Mouse (Mus musculus): Measurements from ENCODE around the gene Cpa1. TPM values are rescaled to one million over a fixed set of nuclear protein-coding genes. Genes with fewer than 3 reads are reported as not detected.

Gene Cpa1
- polyA plus RNA-seq, 1 experiment from 2014 or later, result 266 TPM

GRCm38 (mm10) chr6:30611212-30611611 is 27.8 kb upstream of the Cpa1 start:
- H3K27ac ChIP-seq, result no peak overlapping the region
- H3K27me3 ChIP-seq (replicated peaks), result no peaks in the 10 kb centered on the region
- H3K36me3 ChIP-seq, result no peaks in the 10 kb centered on the region
- H3K4me1 ChIP-seq (replicated peaks), result peaks cover under 1% of the 10 kb centered on the region; the same call in 1 of the 2 replicates
- no peak overlapping the region for H3K9ac ChIP-seq
- no peak overlapping the region for H3K4me2 ChIP-seq (replicated peaks)
- no peak for ATAC-seq
- WGBS, result 75% methylated on average over 5 of the region's 5 CpGs
- no peaks in the 10 kb centered on the region for H3K9me3 ChIP-seq
- H3K4me3 ChIP-seq (replicated peaks), result no peak overlapping the region

GRCm38 (mm10) chr6:30614251-30614650 is 24.8 kb upstream of the Cpa1 start:
- H3K4me2 ChIP-seq (replicated peaks), result no peak overlapping the region
- H3K4me1 ChIP-seq (replicated peaks), result peaks cover 19% of the 10 kb centered on the region
- no peaks in the 10 kb centered on the region for H3K9me3 ChIP-seq
- no peak for ATAC-seq
- 91% methylated on average over 6 of the region's 6 CpGs for WGBS
- H3K27ac ChIP-seq, result no peak overlapping the region
- H3K4me3 ChIP-seq (replicated peaks), result no peak overlapping the region
- H3K27me3 ChIP-seq (replicated peaks), result no peaks in the 10 kb centered on the region
- no peaks in the 10 kb centered on the region for H3K36me3 ChIP-seq
- no peak overlapping the region for H3K9ac ChIP-seq

GRCm38 (mm10) chr6:30615741-30616140 is 23.3 kb upstream of the Cpa1 start:
- Histone ChIP-seq H3K4me3 (replicated peaks) (no peak overlapping the region), H3K27me3 (replicated peaks) (no peaks in the 10 kb centered on the region), H3K27ac (no peak overlapping the region), H3K4me2 (replicated peaks) (no peak overlapping the region), H3K9ac (no peak overlapping the region), H3K9me3 (no peaks in the 10 kb centered on the region), H3K4me1 (replicated peaks) (peaks cover 22% of the 10 kb centered on the region), H3K36me3 (no peaks in the 10 kb centered on the region)
- WGBS, result 42% methylated on average over 4 of the region's 4 CpGs
- no peak for ATAC-seq

GRCm38 (mm10) chr6:30616491-30616941 is 22.5 kb upstream of the Cpa1 start:
- Histone ChIP-seq H3K27me3 (replicated peaks) (no peaks in the 10 kb centered on the region), H3K36me3 (no peaks in the 10 kb centered on the region), H3K9ac (0 out of 2 replicates have a peak overlapping the region, but pooled peaks have one; percentile 8), H3K4me2 (replicated peaks) (no peak overlapping the region), H3K27ac (no peak overlapping the region), H3K4me1 (replicated peaks) (peaks cover 22% of the 10 kb centered on the region), H3K4me3 (replicated peaks) (no peak overlapping the region), H3K9me3 (no peaks in the 10 kb centered on the region)
- WGBS, result 22% methylated on average over 8 of the region's 8 CpGs
- ATAC-seq, result no peak

GRCm38 (mm10) chr6:30617020-30617958 is 21.7 kb upstream of the Cpa1 start:
- Histone ChIP-seq H3K9ac (0 out of 2 replicates have a peak overlapping the region, but pooled peaks have one; percentile 8), H3K4me3 (replicated peaks) (no peak overlapping the region), H3K4me1 (replicated peaks) (peaks cover 22% of the 10 kb centered on the region), H3K27ac (no peak overlapping the region), H3K36me3 (no peaks in the 10 kb centered on the region), H3K27me3 (replicated peaks) (no peaks in the 10 kb centered on the region), H3K9me3 (no peaks in the 10 kb centered on the region), H3K4me2 (replicated peaks) (peak overlapping the region; percentile 46)
- ATAC-seq, result peak; percentile 48
- WGBS, result 20% methylated on average over 13 of the region's 13 CpGs

- Histone ChIP-seq H3K27ac (no peak overlapping the region), H3K36me3 (no peaks in the 10 kb centered on the region), H3K4me2 (replicated peaks) (peak overlapping the region; percentile 46), H3K4me1 (replicated peaks) (peaks cover 22% of the 10 kb centered on the region), H3K9ac (no peak overlapping the region), H3K9me3 (no peaks in the 10 kb centered on the region), H3K4me3 (replicated peaks) (no peak overlapping the region), H3K27me3 (replicated peaks) (no peaks in the 10 kb centered on the region)
- ATAC-seq, result peak; percentile 64
- WGBS, result 28% methylated on average over 18 of the region's 18 CpGs
Observed at GRCm38 (mm10) chr6:30617959-30618590, 20.9 kb upstream of the Cpa1 start.

GRCm38 (mm10) chr6:30618735-30619134 is 20.3 kb upstream of the Cpa1 start:
- no peak overlapping the region for H3K4me2 ChIP-seq (replicated peaks)
- no peaks in the 10 kb centered on the region for H3K27me3 ChIP-seq (replicated peaks)
- no peak for ATAC-seq
- H3K36me3 ChIP-seq, result no peaks in the 10 kb centered on the region
- no peak overlapping the region for H3K9ac ChIP-seq
- peaks cover 22% of the 10 kb centered on the region for H3K4me1 ChIP-seq (replicated peaks)
- peak overlapping the region; percentile 32; the same call in 1 of the 2 replicates for H3K27ac ChIP-seq
- WGBS, result 64% methylated on average over 6 of the region's 6 CpGs
- H3K4me3 ChIP-seq (replicated peaks), result no peak overlapping the region
- H3K9me3 ChIP-seq, result no peaks in the 10 kb centered on the region

- no peaks in the 10 kb centered on the region for H3K27me3 ChIP-seq (replicated peaks)
- 86% methylated on average over 5 of the region's 5 CpGs for WGBS
- H3K4me1 ChIP-seq (replicated peaks), result peaks cover 22% of the 10 kb centered on the region
- H3K27ac ChIP-seq, result no peak overlapping the region
- H3K4me2 ChIP-seq (replicated peaks), result no peak overlapping the region
- no peaks in the 10 kb centered on the region for H3K9me3 ChIP-seq
- H3K9ac ChIP-seq, result no peak overlapping the region
- no peak overlapping the region for H3K4me3 ChIP-seq (replicated peaks)
- ATAC-seq, result no peak
- no peaks in the 10 kb centered on the region for H3K36me3 ChIP-seq
Observed at GRCm38 (mm10) chr6:30619606-30620005, 19.4 kb upstream of the Cpa1 start.

- H3K9ac ChIP-seq, result no peak overlapping the region
- H3K27me3 ChIP-seq (replicated peaks), result no peaks in the 10 kb centered on the region
- 76% methylated on average over 4 of the region's 4 CpGs for WGBS
- H3K36me3 ChIP-seq, result no peaks in the 10 kb centered on the region
- H3K27ac ChIP-seq, result 0 out of 2 replicates have a peak overlapping the region, but pooled peaks have one; percentile 13
- no peak overlapping the region for H3K4me2 ChIP-seq (replicated peaks)
- peaks cover 22% of the 10 kb centered on the region for H3K4me1 ChIP-seq (replicated peaks)
- ATAC-seq, result no peak
- no peaks in the 10 kb centered on the region for H3K9me3 ChIP-seq
- H3K4me3 ChIP-seq (replicated peaks), result no peak overlapping the region
Observed at GRCm38 (mm10) chr6:30620591-30620990, 18.4 kb upstream of the Cpa1 start.

GRCm38 (mm10) chr6:30620994-30621393 is 18.0 kb upstream of the Cpa1 start:
- no peak for ATAC-seq
- peak overlapping the region; percentile 48; the same call in 1 of the 2 replicates for H3K27ac ChIP-seq
- H3K4me2 ChIP-seq (replicated peaks), result no peak overlapping the region
- H3K36me3 ChIP-seq, result no peaks in the 10 kb centered on the region
- H3K9me3 ChIP-seq, result no peaks in the 10 kb centered on the region
- peaks cover 22% of the 10 kb centered on the region for H3K4me1 ChIP-seq (replicated peaks)
- H3K9ac ChIP-seq, result no peak overlapping the region
- WGBS, result 84% methylated on average over 6 of the region's 6 CpGs
- H3K4me3 ChIP-seq (replicated peaks), result no peak overlapping the region
- no peaks in the 10 kb centered on the region for H3K27me3 ChIP-seq (replicated peaks)

GRCm38 (mm10) chr6:30621986-30622389 is 17.0 kb upstream of the Cpa1 start:
- H3K4me3 ChIP-seq (replicated peaks), result no peak overlapping the region
- no peaks in the 10 kb centered on the region for H3K36me3 ChIP-seq
- peaks cover 14% of the 10 kb centered on the region for H3K4me1 ChIP-seq (replicated peaks)
- H3K9ac ChIP-seq, result no peak overlapping the region
- no peak for ATAC-seq
- H3K27me3 ChIP-seq (replicated peaks), result no peaks in the 10 kb centered on the region
- H3K27ac ChIP-seq, result 0 out of 2 replicates have a peak overlapping the region, but pooled peaks have one; percentile 44
- no peak overlapping the region for H3K4me2 ChIP-seq (replicated peaks)
- WGBS, result 32% methylated on average over 4 of the region's 4 CpGs
- no peaks in the 10 kb centered on the region for H3K9me3 ChIP-seq

- no peak for ATAC-seq
- WGBS, result 89% methylated on average over 9 of the region's 9 CpGs
Observed at GRCm38 (mm10) chr6:30624763-30625162, 14.3 kb upstream of the Cpa1 start.

More at GRCm38 (mm10) chr6:30624763-30625162, 14.3 kb upstream of the Cpa1 start:
- Histone ChIP-seq H3K27me3 (replicated peaks) (no peaks in the 10 kb centered on the region), H3K36me3 (no peaks in the 10 kb centered on the region), H3K9ac (no peak overlapping the region), H3K4me2 (replicated peaks) (no peak overlapping the region), H3K4me1 (replicated peaks) (0 out of 2 replicates have a peak, but pooled peaks cover 6% of the 10 kb centered on the region), H3K4me3 (replicated peaks) (no peak overlapping the region), H3K27ac (no peak overlapping the region), H3K9me3 (no peaks in the 10 kb centered on the region)

Data from intestine, embryonic 15.5 days (tissue).